12 mouse cellular contexts compared by ENCODE assay signal in genomic region chr2:132427160-132427941, GRCm38 (mm10). TPM values are rescaled to one million over a fixed set of nuclear protein-coding genes. Genes with fewer than 3 reads are reported as not detected.
DNase-seq lines count a peak whose midpoint lies in the region; ATAC-seq lines count a peak whose summit lies in the region.
"Had no signal": no experiment of that assay in that cellular context is flagged by ENCODE, and none has a peak within 500 bp of the region (broad histone marks: within the 10 kb centered on the region; RNA-seq: fewer than 3 reads in every experiment).

No protein-coding gene starts in this region.

- H3K4me2 ChIP-seq in heart, embryonic 15.5 days, result peak overlapping the region; percentile 24
- H3K4me2 ChIP-seq in neural tube, embryonic 12.5 days (replicated peaks), result no peak overlapping the region
- peak overlapping the region; percentile 20 for H3K4me2 ChIP-seq in embryonic facial prominence, embryonic 12.5 days (replicated peaks)
- peak overlapping the region; percentile 26 for H3K4me2 ChIP-seq in neural tube, embryonic 14.5 days (ENCODE audit: low read depth, low read length)

- H3K4me3 ChIP-seq in heart, embryonic 15.5 days, result no peak overlapping the region
- H3K4me3 ChIP-seq in neural tube, embryonic 12.5 days, result no peak overlapping the region
- H3K4me3 ChIP-seq in embryonic facial prominence, embryonic 12.5 days, result no peak overlapping the region
- no peak overlapping the region for H3K4me3 ChIP-seq in neural tube, embryonic 14.5 days (ENCODE audit: low read depth, low read length)

- DNase-seq in heart, adult 18-20 months, result no peak
- DNase-seq in neural tube, embryonic 10.5 days (ENCODE audit: extremely low spot score, low spot score), result no peak
- no peak for DNase-seq in urinary bladder, postnatal 4 days (ENCODE audit: low spot score in 2 of 2)
- DNase-seq in ovary, postnatal 14 days (ENCODE audit: low spot score), result no peak
- DNase-seq: gastrocnemius, postnatal 14 days; thymus, postnatal 25 days had no signal

- no peaks in the 10 kb centered on the region for H3K36me3 ChIP-seq in heart, embryonic 15.5 days
- no peaks in the 10 kb centered on the region for H3K36me3 ChIP-seq in neural tube, embryonic 12.5 days
- no peaks in the 10 kb centered on the region for H3K36me3 ChIP-seq in embryonic facial prominence, embryonic 12.5 days
- H3K36me3 ChIP-seq in neural tube, embryonic 14.5 days (ENCODE audit: control insufficient read depth, insufficient read depth, low read length), result no peaks in the 10 kb centered on the region

- H3K27ac ChIP-seq in heart, embryonic 15.5 days, result no peak overlapping the region
- H3K27ac ChIP-seq in neural tube, embryonic 12.5 days, result no peak overlapping the region
- no peak overlapping the region for H3K27ac ChIP-seq in embryonic facial prominence, embryonic 12.5 days
- 0 out of 2 replicates have a peak overlapping the region, but pooled peaks have one; percentile 23 for H3K27ac ChIP-seq in neural tube, embryonic 14.5 days (ENCODE audit: low read depth, low read length)
- H3K27ac ChIP-seq: macrophage had no signal

- no peaks in the 10 kb centered on the region for H3K27me3 ChIP-seq in heart, embryonic 15.5 days
- H3K27me3 ChIP-seq in neural tube, embryonic 12.5 days (replicated peaks), result no peaks in the 10 kb centered on the region
- H3K27me3 ChIP-seq in embryonic facial prominence, embryonic 12.5 days, result no peaks in the 10 kb centered on the region
- H3K27me3 ChIP-seq in neural tube, embryonic 14.5 days (ENCODE audit: control insufficient read depth, insufficient read depth, low read length), result no peaks in the 10 kb centered on the region

- WGBS in heart, embryonic 15.5 days, result 40% methylated on average over 17 of the region's 17 CpGs
- WGBS in neural tube, embryonic 12.5 days, result 74% methylated on average over 17 of the region's 17 CpGs
- WGBS in embryonic facial prominence, embryonic 12.5 days, result 43% methylated on average over 17 of the region's 17 CpGs
- WGBS in neural tube, embryonic 14.5 days, result 45% methylated on average over 17 of the region's 17 CpGs

- H3K9ac ChIP-seq in heart, embryonic 15.5 days, result no peak overlapping the region
- no peak overlapping the region for H3K9ac ChIP-seq in neural tube, embryonic 12.5 days
- no peak overlapping the region for H3K9ac ChIP-seq in embryonic facial prominence, embryonic 12.5 days
- no peak overlapping the region for H3K9ac ChIP-seq in neural tube, embryonic 14.5 days (replicated peaks; ENCODE audit: low read depth, low read length)

- H3K9me3 ChIP-seq in heart, embryonic 15.5 days (replicated peaks), result no peaks in the 10 kb centered on the region
- no peaks in the 10 kb centered on the region for H3K9me3 ChIP-seq in neural tube, embryonic 12.5 days
- H3K9me3 ChIP-seq in embryonic facial prominence, embryonic 12.5 days, result no peaks in the 10 kb centered on the region
- H3K9me3 ChIP-seq in neural tube, embryonic 14.5 days (ENCODE audit: control insufficient read depth, low read length), result no peaks in the 10 kb centered on the region

- no peak for ATAC-seq in heart, embryonic 15.5 days (replicated peaks; ENCODE audit: insufficient number of reproducible peaks, insufficient read depth, low FRiP score, low read depth)
- peak; percentile 50 for ATAC-seq in neural tube, embryonic 12.5 days (ENCODE audit: low FRiP score, low read depth)
- 0 out of 2 replicates have a peak, but pooled peaks have one; percentile 23 for ATAC-seq in embryonic facial prominence, embryonic 12.5 days (ENCODE audit: insufficient number of reproducible peaks, insufficient read depth, low FRiP score, low TSS enrichment)
- peak; percentile 61 for ATAC-seq in neural tube, embryonic 14.5 days (ENCODE audit: low read depth)

- H3K4me1 ChIP-seq in heart, embryonic 15.5 days (replicated peaks), result no peaks in the 10 kb centered on the region
- H3K4me1 ChIP-seq in neural tube, embryonic 12.5 days, result no peaks in the 10 kb centered on the region
- peaks cover 11% of the 10 kb centered on the region for H3K4me1 ChIP-seq in embryonic facial prominence, embryonic 12.5 days
- peaks cover 6% of the 10 kb centered on the region; the same call in 1 of the 2 replicates for H3K4me1 ChIP-seq in neural tube, embryonic 14.5 days (ENCODE audit: control insufficient read depth, insufficient read depth, low read length)

RNA-seq across cellular contexts. Expression of gene Prokr2, which starts 42.1 kb away (rescaled TPM):
- 0.63 and 1.2 TPM in 2 replicates for polyA plus RNA-seq in heart, embryonic 15.5 days (2015; fragmentation: Nextera tagmentation; extraction: Ambion mirVana)
- under 1 TPM; 0.10 to 0.12 TPM for total RNA-seq in heart, adult 18-20 months (2021)
- polyA plus RNA-seq in neural tube, embryonic 12.5 days (2016; fragmentation: Nextera tagmentation; extraction: Ambion mirVana), result 0.52 and 0.93 TPM in 2 replicates
- 3.7 TPM in 2 replicates for polyA plus RNA-seq in embryonic facial prominence, embryonic 12.5 days (2016; fragmentation: Nextera tagmentation; extraction: Ambion mirVana)
- 1.7 and 3.0 TPM in 2 replicates for polyA plus RNA-seq in neural tube, embryonic 14.5 days (2014; fragmentation: Nextera tagmentation; extraction: Ambion mirVana)
- total RNA-seq: adrenal gland, adult 18-20 months; gastrocnemius, postnatal 14 days had no signal
- polyA plus RNA-seq: macrophage had no signal
